Mouse (Mus musculus) thymus, postnatal 14 days (tissue): ENCODE data around the gene Lkaaear1.

Experiments used
- DNase-seq: peaks from one replicate; pipeline ENCODE4 v3.0.0; 2021

Lkaaear1 gene

GRCm38 (mm10) chr2:181681978-181682377 is 16.3 kb downstream of the Lkaaear1 start:
- no peak for DNase-seq

GRCm38 (mm10) chr2:181680716-181681117 is 17.5 kb downstream of the Lkaaear1 start:
- DNase-seq = no peak

DNA sequence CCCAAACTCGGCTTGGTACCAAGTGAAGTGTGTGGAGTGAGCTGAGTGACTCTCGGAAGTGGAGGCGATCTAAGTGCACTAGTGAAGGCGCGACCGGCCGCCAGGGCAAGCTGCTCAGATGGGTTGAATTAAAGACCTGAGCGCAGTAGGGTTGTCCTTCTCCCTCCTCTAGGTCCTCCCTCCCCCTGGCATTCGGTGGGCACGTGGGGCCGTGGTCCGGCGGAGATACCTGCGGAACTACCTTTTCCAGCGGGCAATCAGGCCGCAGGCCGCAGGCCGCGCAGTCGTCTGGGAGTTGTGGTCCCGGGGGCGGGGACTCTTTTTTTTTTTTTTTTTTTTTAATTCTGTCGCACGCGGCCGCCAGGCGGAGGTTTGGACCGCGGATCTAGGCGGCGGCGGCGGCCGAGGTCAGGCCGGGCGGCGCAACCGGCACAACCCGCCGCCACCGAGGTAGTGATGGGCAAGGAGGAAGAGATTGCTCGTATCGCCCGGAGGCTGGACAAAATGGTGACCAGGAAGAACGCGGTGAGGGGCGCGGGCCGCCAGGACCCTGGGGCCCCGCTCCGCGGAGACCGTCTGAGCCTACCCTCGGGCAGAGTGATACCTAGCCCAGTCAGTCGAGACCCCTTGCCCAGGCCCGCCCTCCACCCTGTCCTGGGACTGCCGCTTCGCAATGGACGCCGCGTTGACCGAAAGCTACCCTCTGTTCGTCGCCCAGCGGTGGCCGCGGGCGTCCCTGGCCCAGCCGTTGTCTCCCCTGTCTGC is 18.1 kb downstream of the Lkaaear1 start, which contains the start of gene Tcea2:
Tcea2 (plus strand) TSS at position 360 of the 765 bp plus-strand sequence.
- peak; percentile 70 for DNase-seq

DNA sequence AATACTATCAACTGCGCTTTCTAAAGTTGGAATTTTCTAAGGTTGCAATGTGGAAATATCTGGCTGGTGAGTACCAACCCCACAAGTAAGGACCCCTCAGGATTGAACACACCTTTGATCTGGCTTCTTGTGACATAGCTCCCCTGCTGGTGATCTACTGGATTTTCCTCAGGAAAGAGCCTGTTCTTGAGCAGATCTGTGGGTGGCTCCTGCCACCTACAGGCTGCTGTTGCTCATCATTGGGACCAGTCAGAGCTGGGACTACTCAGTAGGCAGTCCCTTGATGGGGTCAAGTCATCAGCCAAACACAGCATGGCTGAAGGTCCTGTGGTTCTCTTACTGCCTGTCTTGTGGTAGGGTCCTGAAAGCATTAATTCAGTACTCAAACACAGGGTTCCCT is 19.5 kb downstream of the Lkaaear1 start:
- peak; percentile 78 for DNase-seq

- no peak for DNase-seq
These were observed 20.5 kb downstream of the Lkaaear1 start for GRCm38 (mm10) chr2:181677755-181678098.

DNA sequence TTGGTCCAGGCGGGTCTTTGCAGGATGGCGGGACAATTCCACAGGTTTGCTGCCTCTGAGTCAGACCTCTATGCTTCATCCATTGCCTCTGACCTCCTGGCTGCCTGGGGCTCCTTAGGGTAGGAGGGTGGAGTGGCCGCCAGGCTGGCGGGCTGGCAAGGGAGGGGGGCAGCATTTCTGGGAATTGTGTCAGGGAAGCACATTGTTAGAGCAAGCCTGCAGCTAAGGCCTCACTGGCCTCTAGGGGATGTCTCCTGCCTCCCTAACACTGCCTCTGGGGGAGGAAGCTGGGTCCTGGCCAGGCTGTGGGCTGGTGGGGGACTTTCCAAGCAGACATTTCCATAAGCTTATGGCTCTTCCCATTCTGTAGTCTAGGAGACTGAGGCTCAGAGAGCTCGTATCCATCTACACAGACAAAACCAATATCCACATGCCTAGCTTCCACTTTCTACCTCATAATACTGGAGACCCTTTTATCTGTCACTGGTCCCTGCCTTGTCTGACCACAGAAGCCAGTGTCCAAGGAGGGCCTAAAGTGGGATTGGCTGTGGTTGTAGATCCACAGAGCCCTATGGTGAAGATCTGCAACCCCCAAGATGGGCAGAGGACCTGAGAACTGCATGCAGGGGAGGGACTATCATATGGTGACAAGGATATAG is 21.0 kb downstream of the Lkaaear1 start:
- no peak for DNase-seq

GRCm38 (mm10) chr2:181676424-181676823 is 21.8 kb downstream of the Lkaaear1 start:
- no peak for DNase-seq

DNA sequence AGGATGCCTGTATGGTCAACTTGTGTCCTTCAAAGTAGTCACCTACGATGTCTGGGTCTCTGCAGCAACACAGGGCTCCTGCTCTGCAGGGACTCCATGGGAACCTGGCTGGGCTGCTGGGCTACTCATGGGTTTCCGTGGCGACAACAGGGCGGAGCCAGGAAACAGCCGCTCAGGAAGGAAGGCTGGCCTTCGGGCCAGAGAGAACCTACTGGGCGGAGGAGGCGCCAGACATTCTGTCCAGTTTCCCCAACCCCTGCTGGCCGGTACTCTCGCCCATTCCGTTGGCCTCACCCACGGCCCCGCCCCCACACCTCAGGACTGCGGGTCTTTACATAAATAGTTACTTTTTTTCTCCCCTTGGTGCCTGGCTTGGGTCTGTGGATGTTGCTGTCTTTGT is 22.8 kb downstream of the Lkaaear1 start:
- DNase-seq = no peak

DNA sequence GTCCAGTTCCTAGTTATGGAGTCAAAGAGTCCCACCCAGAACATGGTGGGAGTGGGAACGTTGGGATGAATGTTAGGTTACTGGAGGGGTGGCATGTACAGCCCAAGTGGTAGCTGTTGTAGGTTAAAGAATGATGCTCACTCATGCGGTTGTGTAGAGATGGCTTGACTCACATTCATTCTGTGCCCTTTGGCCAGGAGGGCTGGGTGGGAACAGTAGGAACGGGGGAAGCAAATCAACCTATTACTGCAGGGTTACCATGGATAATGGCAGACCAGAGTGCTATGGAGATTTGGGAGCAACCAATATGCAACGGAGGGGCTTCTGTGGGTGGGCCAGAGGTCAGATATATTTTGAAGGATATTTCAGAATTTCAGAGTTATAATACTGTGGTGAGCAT is 23.3 kb downstream of the Lkaaear1 start:
- no peak for DNase-seq

GRCm38 (mm10) chr2:181673501-181673900 is 24.7 kb downstream of the Lkaaear1 start:
- no peak for DNase-seq

DNA sequence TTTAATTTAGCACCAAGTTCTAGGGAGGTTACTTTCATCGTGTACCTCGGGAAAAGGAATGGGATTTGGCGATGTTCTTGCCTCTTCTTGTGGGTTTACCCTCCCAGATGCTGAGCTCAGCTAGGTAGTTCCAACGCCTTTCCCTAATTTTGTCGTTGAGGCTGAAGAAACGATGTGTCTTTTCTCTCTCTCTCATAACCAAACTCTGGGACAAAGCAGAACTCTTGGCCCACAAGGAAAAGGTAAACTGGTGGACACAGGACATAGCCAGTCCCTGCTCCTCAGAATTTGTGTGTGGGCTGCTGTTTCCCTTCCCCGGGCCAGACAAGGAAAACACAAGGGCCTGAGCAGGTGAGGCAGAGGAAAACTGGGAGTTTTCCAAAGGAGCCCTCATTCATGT is 26.3 kb downstream of the Lkaaear1 start:
- DNase-seq = no peak

DNA sequence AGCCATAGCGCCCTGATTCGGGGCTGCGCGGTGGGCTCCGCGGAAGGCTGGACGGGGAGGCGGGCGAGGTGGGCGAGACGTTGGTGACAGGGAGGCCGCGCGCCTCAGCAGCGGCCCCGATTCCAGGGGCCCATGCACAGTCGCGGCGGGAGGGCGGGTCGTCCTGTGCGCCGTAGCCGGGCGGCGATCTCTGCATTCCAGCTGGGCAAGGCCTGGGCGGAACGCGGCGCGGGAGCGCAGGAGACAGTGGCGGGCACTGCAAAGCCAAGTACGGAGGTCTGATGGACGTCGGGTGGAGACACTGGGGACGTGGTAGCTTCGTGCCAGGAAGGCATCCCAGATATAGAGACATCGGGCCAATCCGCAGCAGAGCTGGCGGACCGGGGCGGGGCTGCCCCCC is 26.9 kb downstream of the Lkaaear1 start, which contains the start of gene Sox18:
Sox18 (minus strand) TSS at position 315 of the 400 bp plus-strand sequence.
- DNase-seq = no peak

- no peak for DNase-seq
These were observed 27.3 kb downstream of the Lkaaear1 start for GRCm38 (mm10) chr2:181670913-181671311.

DNA sequence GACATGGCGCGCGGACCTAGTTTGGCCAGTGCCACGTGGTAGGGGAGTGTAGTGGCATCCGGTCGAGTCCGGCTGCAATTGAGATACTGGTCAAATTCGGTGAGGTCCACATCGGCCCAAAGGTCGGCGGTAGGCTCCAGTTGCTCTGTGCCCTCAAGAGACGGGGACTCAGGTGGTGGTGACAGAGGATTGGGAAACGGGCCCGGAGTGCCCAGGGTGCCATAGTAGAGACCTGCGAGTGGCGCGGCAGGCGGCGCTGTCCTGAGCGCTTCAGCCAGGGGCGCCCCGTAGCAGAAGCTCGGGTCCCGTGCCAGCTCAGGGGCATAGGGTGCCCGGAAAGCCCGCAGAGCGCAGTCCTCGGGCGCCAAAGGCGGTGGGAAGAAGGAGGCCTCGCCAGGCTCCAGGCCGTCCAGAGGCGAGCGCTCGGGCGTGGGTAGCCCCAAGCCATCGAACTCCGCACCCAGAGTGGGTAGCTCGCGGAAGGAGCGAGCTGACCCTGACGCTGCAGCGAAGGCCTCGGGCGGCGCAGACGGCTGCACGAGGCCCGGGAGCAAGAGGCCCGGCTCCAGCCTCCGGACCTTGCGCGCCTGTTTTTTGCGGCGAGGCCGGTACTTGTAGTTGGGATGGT is 27.8 kb downstream of the Lkaaear1 start:
- DNase-seq = no peak

DNA sequence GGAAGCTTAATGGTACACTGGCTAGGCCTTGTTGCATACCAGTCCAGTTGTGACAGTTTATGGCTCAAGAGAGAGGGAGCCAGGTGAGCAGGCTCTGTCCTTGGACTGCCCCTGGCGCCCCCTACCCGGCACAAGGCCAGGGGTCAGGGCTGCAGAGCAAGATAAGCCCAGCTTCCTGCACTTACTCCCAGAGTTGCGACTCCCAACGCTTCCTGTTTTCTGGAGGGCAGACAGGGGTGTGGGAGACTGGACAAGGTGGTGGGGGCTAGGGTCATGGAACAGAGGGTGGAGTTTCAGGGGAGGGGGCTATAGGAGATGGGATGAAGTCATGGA is 35.0 kb downstream of the Lkaaear1 start:
- no peak for DNase-seq

GRCm38 (mm10) chr2:181662620-181663297 is 35.5 kb downstream of the Lkaaear1 start:
- DNase-seq = no peak

DNA sequence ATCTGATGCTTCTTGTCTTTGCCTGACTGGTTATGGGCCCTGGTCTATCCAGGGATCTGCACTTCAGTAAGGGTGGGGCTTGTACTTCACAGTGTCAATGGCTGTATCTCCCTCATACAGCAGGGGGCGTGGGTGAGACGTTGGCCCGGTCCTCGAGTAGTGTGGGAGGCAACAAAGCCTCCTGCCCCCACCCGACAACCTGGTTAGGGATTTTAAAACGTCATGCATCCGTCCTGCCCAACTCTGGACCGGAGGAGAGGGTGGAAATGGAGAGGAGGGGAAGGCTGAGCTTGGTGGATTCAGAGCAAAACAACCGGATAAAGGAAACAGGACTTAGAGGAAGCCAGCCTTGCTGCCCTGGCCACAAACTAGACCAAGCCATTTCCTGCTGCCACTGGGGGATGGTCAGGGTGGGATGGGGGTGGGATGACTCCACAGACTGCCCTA is 38.6 kb downstream of the Lkaaear1 start:
- peak; percentile 78 for DNase-seq

- DNase-seq = peak; percentile 71
These were observed 39.2 kb downstream of the Lkaaear1 start for GRCm38 (mm10) chr2:181658930-181659555.

GRCm38 (mm10) chr2:181658528-181658927 is 39.7 kb downstream of the Lkaaear1 start:
- no peak for DNase-seq

GRCm38 (mm10) chr2:181657441-181657840 is 40.8 kb downstream of the Lkaaear1 start:
- DNase-seq = no peak

DNA sequence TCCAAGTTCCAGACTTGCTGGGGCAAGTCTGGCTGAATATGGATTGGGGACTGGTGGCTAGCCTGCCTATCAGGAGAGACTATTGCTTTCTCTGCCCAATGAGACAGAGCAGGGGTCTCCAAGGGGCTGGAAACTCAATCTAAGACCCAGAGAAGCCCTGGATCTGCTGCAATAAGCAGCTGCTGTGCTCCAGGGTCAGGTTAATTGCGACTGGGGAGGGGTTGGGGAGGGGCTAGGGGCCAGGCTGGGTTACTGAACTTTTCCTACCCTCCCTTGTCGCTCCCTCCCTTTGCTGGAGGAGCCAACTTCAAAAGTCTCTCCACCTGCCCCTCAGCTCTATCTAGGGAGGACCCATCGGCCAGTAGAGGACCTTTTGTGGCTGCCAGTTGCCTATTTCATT is 41.5 kb downstream of the Lkaaear1 start, which contains the start of gene Gm29797:
Gm29797 (plus strand) TSS at position 301 of the 400 bp plus-strand sequence.
- no peak for DNase-seq

- DNase-seq = no peak
These were observed 44.7 kb downstream of the Lkaaear1 start for GRCm38 (mm10) chr2:181653523-181653922.

- DNase-seq = no peak
These were observed 45.2 kb downstream of the Lkaaear1 start for GRCm38 (mm10) chr2:181653065-181653464.
